ENCODE assay signal across 8 mouse cellular contexts in genomic region chr3:146343649-146344401, GRCm38 (mm10).
DNase-seq lines count a peak whose midpoint lies in the region; ATAC-seq and TF ChIP-seq lines count a peak whose summit lies in the region.

No protein-coding gene starts in this region.

- peak; percentile 83 for TF ChIP-seq CTCF in Patski (IDR thresholded peaks at IDR 0.05)
- peak; percentile 86 for TF ChIP-seq CTCF in layer of hippocampus, adult 2 months (conservative IDR thresholded peaks at IDR 0.05)
- peak; percentile 83 for TF ChIP-seq CTCF in lung, postnatal 0 days (IDR thresholded peaks at IDR 0.05)
- peak; percentile 71; the same call in 1 of the 2 replicates for TF ChIP-seq CTCF in small intestine, adult 2 months (IDR thresholded peaks at IDR 0.05; ENCODE audit: extremely low read depth, insufficient read length, insufficient replicate concordance, low read depth, low read length)

- no peak overlapping the region for H3K27ac ChIP-seq in hindbrain, embryonic 14.5 days
- no peak overlapping the region for H3K27ac ChIP-seq in hindbrain, embryonic 12.5 days
- peak overlapping the region; percentile 88 for H3K27ac ChIP-seq in layer of hippocampus, adult 2 months
- no peak overlapping the region for H3K27ac ChIP-seq in lung, postnatal 0 days (ENCODE audit: low read length)
- H3K27ac ChIP-seq in small intestine, adult 2 months (ENCODE audit: insufficient read depth, low read depth, low read length): no peak overlapping the region

- in situ Hi-C loops in Patski (cut with MboI; ENCODE audit: low pct_unique_long_range_greater_than_20kb): loop anchor here (5.0 to 10.0 kb wide), 2 partner anchors 218 to 441 kb away; no protein-coding TSS in a partner anchor

- no peaks in the 10 kb centered on the region for H3K36me3 ChIP-seq in hindbrain, embryonic 14.5 days (replicated peaks; ENCODE audit: control insufficient read depth, insufficient read depth)
- no peaks in the 10 kb centered on the region for H3K36me3 ChIP-seq in hindbrain, embryonic 12.5 days
- H3K36me3 ChIP-seq in lung, postnatal 0 days (ENCODE audit: insufficient read depth, low read length): no peaks in the 10 kb centered on the region
- H3K36me3 ChIP-seq in small intestine, adult 2 months (ENCODE audit: control insufficient read depth, insufficient read depth, low read length): no peaks in the 10 kb centered on the region

- WGBS in hindbrain, embryonic 14.5 days: 57% methylated on average over 9 of the region's 9 CpGs
- 60% methylated on average over 9 of the region's 9 CpGs for WGBS in hindbrain, embryonic 12.5 days
- WGBS in lung, postnatal 0 days: 54% methylated on average over 9 of the region's 9 CpGs
- 56% methylated on average over 9 of the region's 9 CpGs for WGBS in small intestine, adult 2 months

- no peaks in the 10 kb centered on the region for H3K9me3 ChIP-seq in hindbrain, embryonic 14.5 days (ENCODE audit: control insufficient read depth, low read length)
- no peaks in the 10 kb centered on the region for H3K9me3 ChIP-seq in hindbrain, embryonic 12.5 days (replicated peaks)
- H3K9me3 ChIP-seq in lung, postnatal 0 days (ENCODE audit: low read length): no peaks in the 10 kb centered on the region

- POLR2A ChIA-PET in Patski (lab: Charles Lee): interaction anchor here (0.6 kb wide), 2 partner anchors 105 to 198 kb away, joined by 3 to 8 read pairs; no protein-coding TSS in a partner anchor

- no peak overlapping the region for H3K4me2 ChIP-seq in hindbrain, embryonic 14.5 days (replicated peaks)
- no peak overlapping the region for H3K4me2 ChIP-seq in hindbrain, embryonic 12.5 days (replicated peaks)
- H3K4me2 ChIP-seq in lung, postnatal 0 days (replicated peaks; ENCODE audit: low read depth, low read length): no peak overlapping the region

- H3K9ac ChIP-seq in hindbrain, embryonic 14.5 days: no peak overlapping the region
- H3K9ac ChIP-seq in hindbrain, embryonic 12.5 days: no peak overlapping the region
- H3K9ac ChIP-seq in lung, postnatal 0 days (replicated peaks; ENCODE audit: low read depth): no peak overlapping the region

- CTCF ChIA-PET in Patski (lab: Charles Lee): interaction anchor here (0.9 to 9.3 kb wide), 16 partner anchors 8 to 603 kb away, joined by 3 to 107 read pairs (median 4); no protein-coding TSS in a partner anchor

- H3K4me1 ChIP-seq in hindbrain, embryonic 14.5 days (replicated peaks; ENCODE audit: control insufficient read depth, insufficient read depth, low read length): peaks cover 8% of the 10 kb centered on the region; the same call in 1 of the 2 replicates
- peaks cover 2% of the 10 kb centered on the region; the same call in 1 of the 2 replicates for H3K4me1 ChIP-seq in hindbrain, embryonic 12.5 days
- no peaks in the 10 kb centered on the region for H3K4me1 ChIP-seq in lung, postnatal 0 days (ENCODE audit: insufficient read depth, low read depth, low read length)
- no peaks in the 10 kb centered on the region for H3K4me1 ChIP-seq in small intestine, adult 2 months (ENCODE audit: control insufficient read depth, insufficient read depth, insufficient read length, low read length)

- peak; percentile 80 for DNase-seq in hindbrain, embryonic 14.5 days (ENCODE audit: low spot score)
- no peak for DNase-seq in Patski (ENCODE audit: low read depth, low spot score)
- DNase-seq in cerebellum, postnatal 14 days: peak; percentile 75 to 81
- DNase-seq in gastrocnemius, postnatal 10 days: peak; percentile 54
- DNase-seq in layer of hippocampus, adult 2 months (ENCODE audit: low spot score in 2 of 2): peak; percentile 74 to 79
- peak; percentile 73 for DNase-seq in lung, postnatal 0 days (ENCODE audit: low spot score)

- ATAC-seq in hindbrain, embryonic 14.5 days (ENCODE audit: low FRiP score): no peak
- no peak for ATAC-seq in hindbrain, embryonic 12.5 days (ENCODE audit: low FRiP score)
- ATAC-seq in Patski: no peak
- ATAC-seq in lung, postnatal 0 days: peak; percentile 53; the same call in 1 of the 2 replicates

- no peak overlapping the region for H3K4me3 ChIP-seq in hindbrain, embryonic 14.5 days (replicated peaks; ENCODE audit: low read length)
- H3K4me3 ChIP-seq in hindbrain, embryonic 12.5 days: no peak overlapping the region
- no peak overlapping the region for H3K4me3 ChIP-seq in layer of hippocampus, adult 2 months
- no peak overlapping the region for H3K4me3 ChIP-seq in lung, postnatal 0 days (ENCODE audit: low read depth, low read length)
- no peak overlapping the region for H3K4me3 ChIP-seq in small intestine, adult 2 months (ENCODE audit: low read depth, low read length)

- no peak for TF ChIP-seq POLR2A in small intestine, adult 2 months (IDR thresholded peaks at IDR 0.05; ENCODE audit: low read depth, low read length)

- TF ChIP-seq EP300 in lung, postnatal 0 days (IDR thresholded peaks at IDR 0.05): no peak

- no peaks in the 10 kb centered on the region for H3K27me3 ChIP-seq in hindbrain, embryonic 14.5 days (ENCODE audit: control insufficient read depth, insufficient read depth, low read length)
- peaks cover 6% of the 10 kb centered on the region; the same call in 1 of the 2 replicates for H3K27me3 ChIP-seq in hindbrain, embryonic 12.5 days
- no peaks in the 10 kb centered on the region for H3K27me3 ChIP-seq in Patski
- no peaks in the 10 kb centered on the region for H3K27me3 ChIP-seq in lung, postnatal 0 days (replicated peaks; ENCODE audit: insufficient read depth, low read length)
- no peaks in the 10 kb centered on the region for H3K27me3 ChIP-seq in small intestine, adult 2 months (ENCODE audit: control insufficient read depth, insufficient read depth, low read length)
